14 mouse cellular contexts compared by ENCODE assay signal in genomic region chr10:68126551-68126950, GRCm38 (mm10).
DNase-seq lines count a peak whose midpoint lies in the region; ATAC-seq and TF ChIP-seq lines count a peak whose summit lies in the region.
"Had no signal": no experiment of that assay in that cellular context is flagged by ENCODE, and none has a peak within 500 bp of the region (broad histone marks: within the 10 kb centered on the region; RNA-seq: fewer than 3 reads in every experiment).

No protein-coding gene starts in this region.

- H3K4me2 ChIP-seq in embryonic facial prominence, embryonic 13.5 days, result no peak overlapping the region
- H3K4me2 ChIP-seq in lung, postnatal 0 days (replicated peaks; ENCODE audit: low read depth, low read length), result no peak overlapping the region
- H3K4me2 ChIP-seq: neural tube, embryonic 12.5 days had no signal

- TF ChIP-seq CTCF in kidney, adult 2 months (conservative IDR thresholded peaks at IDR 0.05; ENCODE audit: insufficient read depth, insufficient read length, low read depth, low read length), result no peak
- no peak for TF ChIP-seq CTCF in lung, postnatal 0 days (IDR thresholded peaks at IDR 0.05)

- H3K27me3 ChIP-seq in embryonic facial prominence, embryonic 13.5 days, result no peaks in the 10 kb centered on the region
- no peaks in the 10 kb centered on the region for H3K27me3 ChIP-seq in embryonic facial prominence, embryonic 10.5 days (replicated peaks; ENCODE audit: low read depth, poor library complexity, severe bottlenecking)
- no peaks in the 10 kb centered on the region for H3K27me3 ChIP-seq in kidney, adult 2 months (replicated peaks; ENCODE audit: control insufficient read depth, insufficient read depth, low read length)
- H3K27me3 ChIP-seq in lung, postnatal 0 days (replicated peaks; ENCODE audit: insufficient read depth, low read length), result no peaks in the 10 kb centered on the region
- H3K27me3 ChIP-seq: neural tube, embryonic 12.5 days had no signal

- TF ChIP-seq EP300 in lung, postnatal 0 days (IDR thresholded peaks at IDR 0.05), result no peak

- peaks cover 47% of the 10 kb centered on the region for H3K4me1 ChIP-seq in embryonic facial prominence, embryonic 13.5 days
- H3K4me1 ChIP-seq in embryonic facial prominence, embryonic 10.5 days, result peaks cover 44% of the 10 kb centered on the region
- peaks cover 6% of the 10 kb centered on the region; the same call in 1 of the 2 replicates for H3K4me1 ChIP-seq in kidney, adult 2 months (ENCODE audit: control insufficient read depth, insufficient read depth, low read length)
- peaks cover 34% of the 10 kb centered on the region for H3K4me1 ChIP-seq in lung, postnatal 0 days (ENCODE audit: insufficient read depth, low read depth, low read length)
- H3K4me1 ChIP-seq: neural tube, embryonic 12.5 days had no signal

- H3K9me3 ChIP-seq in embryonic facial prominence, embryonic 13.5 days, result no peaks in the 10 kb centered on the region
- no peaks in the 10 kb centered on the region for H3K9me3 ChIP-seq in embryonic facial prominence, embryonic 10.5 days
- H3K9me3 ChIP-seq in lung, postnatal 0 days (ENCODE audit: low read length), result no peaks in the 10 kb centered on the region
- H3K9me3 ChIP-seq: neural tube, embryonic 12.5 days had no signal

- WGBS in embryonic facial prominence, embryonic 13.5 days, result 58% methylated on average over 2 of the region's 2 CpGs
- WGBS in embryonic facial prominence, embryonic 10.5 days, result 83% methylated on average over 2 of the region's 2 CpGs
- WGBS in kidney, adult 2 months, result 68% methylated on average over 2 of the region's 2 CpGs
- 54% methylated on average over 2 of the region's 2 CpGs for WGBS in lung, postnatal 0 days

- no peak overlapping the region for H3K4me3 ChIP-seq in embryonic facial prominence, embryonic 13.5 days
- H3K4me3 ChIP-seq in embryonic facial prominence, embryonic 10.5 days, result no peak overlapping the region
- no peak overlapping the region for H3K4me3 ChIP-seq in kidney, adult 2 months (ENCODE audit: insufficient read depth, low read depth, low read length)
- no peak overlapping the region for H3K4me3 ChIP-seq in lung, postnatal 0 days (ENCODE audit: low read depth, low read length)
- H3K4me3 ChIP-seq: left cerebral cortex, adult 2 months; neural tube, embryonic 12.5 days had no signal

- H3K36me3 ChIP-seq in embryonic facial prominence, embryonic 13.5 days, result peaks cover 35% of the 10 kb centered on the region
- peaks cover 15% of the 10 kb centered on the region for H3K36me3 ChIP-seq in embryonic facial prominence, embryonic 10.5 days (replicated peaks)
- H3K36me3 ChIP-seq in kidney, adult 2 months (ENCODE audit: control insufficient read depth, insufficient read depth, low read length), result peaks cover 13% of the 10 kb centered on the region
- peaks cover 20% of the 10 kb centered on the region for H3K36me3 ChIP-seq in lung, postnatal 0 days (ENCODE audit: insufficient read depth, low read length)
- H3K36me3 ChIP-seq: neural tube, embryonic 12.5 days had no signal

- ATAC-seq in embryonic facial prominence, embryonic 13.5 days (ENCODE audit: insufficient number of reproducible peaks, insufficient read depth, low FRiP score, low TSS enrichment, low read depth), result no peak
- 0 out of 2 replicates have a peak, but pooled peaks have one; percentile 23 for ATAC-seq in lung, postnatal 0 days
- ATAC-seq in megakaryocyte progenitor cell, adult 5-6 weeks (replicated peaks; ENCODE audit: poor library complexity), result 0 out of 2 replicates have a peak, but pooled peaks have one; percentile 9

- no peak for DNase-seq in embryonic facial prominence, embryonic 10.5 days (ENCODE audit: low spot score)
- no peak for DNase-seq in kidney, adult 2 months
- no peak for DNase-seq in kidney, postnatal 14 days
- peak; percentile 67 for DNase-seq in lung, postnatal 0 days (ENCODE audit: low spot score)
- DNase-seq in lung, postnatal 4 days, result no peak
- no peak for DNase-seq in layer of hippocampus, adult 8-10 months (ENCODE audit: low spot score in 2 of 2)
- DNase-seq: cerebellum, postnatal 10 days; gastrocnemius, postnatal 25 days; heart, postnatal 4 days had no signal

- H3K9ac ChIP-seq in embryonic facial prominence, embryonic 13.5 days, result no peak overlapping the region
- no peak overlapping the region for H3K9ac ChIP-seq in lung, postnatal 0 days (replicated peaks; ENCODE audit: low read depth)
- H3K9ac ChIP-seq: neural tube, embryonic 12.5 days had no signal

- H3K27ac ChIP-seq in embryonic facial prominence, embryonic 13.5 days, result 0 out of 2 replicates have a peak overlapping the region, but pooled peaks have one; percentile 35
- no peak overlapping the region for H3K27ac ChIP-seq in embryonic facial prominence, embryonic 10.5 days (replicated peaks)
- peak overlapping the region; percentile 76 for H3K27ac ChIP-seq in kidney, adult 2 months (ENCODE audit: insufficient read depth, low read depth, low read length)
- H3K27ac ChIP-seq in lung, postnatal 0 days (ENCODE audit: low read length), result no peak overlapping the region
- H3K27ac ChIP-seq: left cerebral cortex, adult 2 months; macrophage; neural tube, embryonic 12.5 days had no signal

- no peak for TF ChIP-seq POLR2A in kidney, adult 2 months (IDR thresholded peaks at IDR 0.05; ENCODE audit: low read depth, low read length)

Comparison
In these comparisons a context has a peak if more than half of its experiments do, and no peak if none do; other contexts are left out.
1. H3K27ac ChIP-seq: peak in embryonic facial prominence, embryonic 13.5 days (single experiment) and kidney, adult 2 months (single experiment); none in embryonic facial prominence, embryonic 10.5 days (single experiment) and lung, postnatal 0 days (single experiment).